Mouse (Mus musculus): ENCODE results near the gene Gstm7. TPM values are rescaled to one million over a fixed set of nuclear protein-coding genes. Genes with fewer than 3 reads are reported as not detected.

Gene Gstm7
- total and polyA plus RNA-seq, 3 experiments = not detected

DNA sequence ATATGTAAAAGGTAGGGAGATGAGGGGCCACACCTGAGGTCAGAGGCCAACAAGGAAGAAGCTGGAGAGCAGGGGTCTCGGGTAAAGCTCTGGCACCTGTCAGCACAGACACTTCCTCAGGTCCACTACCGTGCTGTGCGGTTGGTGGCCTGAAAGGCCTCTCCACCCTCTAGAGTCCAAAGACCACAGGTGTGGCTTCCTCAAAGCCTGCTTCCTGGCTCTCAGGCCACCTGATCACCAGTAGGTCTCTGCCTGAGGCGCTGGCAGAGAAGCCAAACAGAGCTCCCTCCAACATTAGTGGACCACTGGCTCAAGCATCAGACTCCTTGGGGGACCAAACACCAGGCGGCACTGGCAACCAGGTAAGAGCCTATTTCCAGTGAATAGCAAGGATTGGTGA, 54.6 kb downstream of the Gstm7 start, which contains the start of gene Eps8l3:
Gene Eps8l3 (plus strand): TSS at position 225 of the 400 bp plus-strand sequence.
- Histone ChIP-seq H3K27ac (ENCODE audit: insufficient read depth, low read depth) (no peak within 1 kb of the TSS), H3K4me3 (replicated peaks in 1 of 3; ENCODE audit: low read depth in 2 of 3, low read length in 2 of 3, poor library complexity in 1 of 3) (no peak within 1 kb of the TSS), H3K4me2 (ENCODE audit: insufficient read depth, low read depth, poor library complexity, severe bottlenecking) (no peak within 1 kb of the TSS), H3K27me3 (replicated peaks) (peaks cover 7% of the 10 kb centered on the region), H3K9me3 (replicated peaks; ENCODE audit: low read length) (no peaks in the 10 kb centered on the region), H3K4me1 (ENCODE audit: control insufficient read depth in 1 of 2, insufficient read depth in 2 of 2) (peaks cover 0 to 18% of the 10 kb centered on the region in 2 experiments; a peak in 2 of 4 replicates), H3K9ac (ENCODE audit: insufficient read depth, low read depth) (no peak within 1 kb of the TSS), H3K36me3 (replicated peaks in 1 of 2; ENCODE audit: control insufficient read depth in 1 of 2, insufficient read depth in 1 of 2, low read length in 1 of 2) (no peaks in the 10 kb centered on the region), H3K79me2 (replicated peaks; ENCODE audit: control insufficient read depth, extremely low read depth, insufficient read depth, poor library complexity, severe bottlenecking) (no peaks in the 10 kb centered on the region)
- TF ChIP-seq MYC (IDR thresholded peaks at IDR 0.05; ENCODE audit: low read depth, low read length) (no peak), POLR2A (IDR thresholded peaks at IDR 0.05; ENCODE audit: low read depth, low read length) (no peak), HCFC1 (IDR thresholded peaks at IDR 0.05; ENCODE audit: low read depth, low read length) (no peak), NELFE (IDR thresholded peaks at IDR 0.05; ENCODE audit: low read depth, low read length) (no peak), CHD1 (IDR thresholded peaks at IDR 0.05; ENCODE audit: low read depth, low read length) (no peak), KAT2A (IDR thresholded peaks at IDR 0.05; ENCODE audit: insufficient replicate concordance, low read length) (no peak), POLR2AphosphoS2 (IDR thresholded peaks at IDR 0.05; ENCODE audit: low read depth, low read length) (no peak), ELF1 (IDR thresholded peaks at IDR 0.05; ENCODE audit: low read depth, low read length) (no peak), CHD2 (IDR thresholded peaks at IDR 0.05; ENCODE audit: low read length) (no peak)
- in situ Hi-C loops (cut with MboI; ENCODE audit: low pct_ligation_motif_present, low pct_unique_long_range_greater_than_20kb, low sequenced_read_pairs) = no loop called here
- dilution Hi-C loops (cut with MboI; ENCODE audit: extremely low pct_ligation_motif_present, extremely low pct_unique_long_range_greater_than_20kb, low sequenced_read_pairs) = no loop called here
- no peak for DNase-seq (ENCODE audit: extremely low read depth)

Other genes with a start within 250 kb of the Gstm7 start
- 27.3 and 31.3 TPM in 2 replicates for gene Ahcyl1, start 235.3 kb downstream of the Gstm7 start, total RNA-seq (2012; rRNA removed)
- gene Ahcyl1, start 235.3 kb downstream of the Gstm7 start, total RNA-seq (2014; rRNA removed) = 22.7 and 32.5 TPM in 2 replicates
- gene Ahcyl1, start 235.3 kb downstream of the Gstm7 start, polyA plus RNA-seq (2012; ENCODE audit: insufficient read length, low read depth) = 83.4 and 86.4 TPM in 2 replicates
- gene Csf1, start 171.3 kb downstream of the Gstm7 start, total RNA-seq (2012; rRNA removed) = 2.5 and 3.4 TPM in 2 replicates
- 2.9 and 3.4 TPM in 2 replicates for gene Csf1, start 171.3 kb downstream of the Gstm7 start, total RNA-seq (2014; rRNA removed)
- 15.0 and 17.4 TPM in 2 replicates for gene Csf1, start 171.3 kb downstream of the Gstm7 start, polyA plus RNA-seq (2012; ENCODE audit: insufficient read length, low read depth)
- not detected in 2 replicates for gene Eps8l3, start 54.6 kb downstream of the Gstm7 start, total RNA-seq (2012; rRNA removed)
- gene Eps8l3, start 54.6 kb downstream of the Gstm7 start, total RNA-seq (2014; rRNA removed) = not detected in 2 replicates
- not detected in 2 replicates for gene Eps8l3, start 54.6 kb downstream of the Gstm7 start, polyA plus RNA-seq (2012; ENCODE audit: insufficient read length, low read depth)
- 3.3 and 4.9 TPM in 2 replicates for gene Gstm5, start 36.0 kb downstream of the Gstm7 start, total RNA-seq (2012; rRNA removed)
- gene Gstm5, start 36.0 kb downstream of the Gstm7 start, total RNA-seq (2014; rRNA removed) = 2.2 and 4.2 TPM in 2 replicates
- 4.2 and 5.2 TPM in 2 replicates for gene Gstm5, start 36.0 kb downstream of the Gstm7 start, polyA plus RNA-seq (2012; ENCODE audit: insufficient read length, low read depth)
- gene Gstm6, start 11.9 kb upstream of the Gstm7 start, total RNA-seq (2012; rRNA removed) = 0.17 TPM in 1 of 2 replicates, not detected in the other
- 0.35 TPM in 1 of 2 replicates, not detected in the other for gene Gstm6, start 11.9 kb upstream of the Gstm7 start, total RNA-seq (2014; rRNA removed)
- 0.44 TPM in 1 of 2 replicates, not detected in the other for gene Gstm6, start 11.9 kb upstream of the Gstm7 start, polyA plus RNA-seq (2012; ENCODE audit: insufficient read length, low read depth)
- gene Gstm3, start 37.5 kb upstream of the Gstm7 start, total RNA-seq (2012; rRNA removed) = not detected in 2 replicates
- not detected in 2 replicates for gene Gstm3, start 37.5 kb upstream of the Gstm7 start, total RNA-seq (2014; rRNA removed)
- not detected in 2 replicates for gene Gstm3, start 37.5 kb upstream of the Gstm7 start, polyA plus RNA-seq (2012; ENCODE audit: insufficient read length, low read depth)
- gene Gstm2, start 54.6 kb upstream of the Gstm7 start, total RNA-seq (2012; rRNA removed) = 0.13 TPM in 2 replicates
- not detected in 2 replicates for gene Gstm2, start 54.6 kb upstream of the Gstm7 start, total RNA-seq (2014; rRNA removed)
- gene Gstm2, start 54.6 kb upstream of the Gstm7 start, polyA plus RNA-seq (2012; ENCODE audit: insufficient read length, low read depth) = 0.49 and 0.53 TPM in 2 replicates
- 0.25 TPM in 1 of 2 replicates, not detected in the other for gene Gstm1, start 86.2 kb upstream of the Gstm7 start, total RNA-seq (2012; rRNA removed)
- 0.24 and 0.35 TPM in 2 replicates for gene Gstm1, start 86.2 kb upstream of the Gstm7 start, total RNA-seq (2014; rRNA removed)
- 5.4 and 8.8 TPM in 2 replicates for gene Gstm1, start 86.2 kb upstream of the Gstm7 start, polyA plus RNA-seq (2012; ENCODE audit: insufficient read length, low read depth)
- gene Gstm4, start 113.1 kb upstream of the Gstm7 start, total RNA-seq (2012; rRNA removed) = 4.5 and 7.0 TPM in 2 replicates
- gene Gstm4, start 113.1 kb upstream of the Gstm7 start, total RNA-seq (2014; rRNA removed) = 2.0 and 2.9 TPM in 2 replicates
- 19.1 and 22.1 TPM in 2 replicates for gene Gstm4, start 113.1 kb upstream of the Gstm7 start, polyA plus RNA-seq (2012; ENCODE audit: insufficient read length, low read depth)
- 55.8 and 60.5 TPM in 2 replicates for gene Ampd2, start 154.8 kb upstream of the Gstm7 start, total RNA-seq (2012; rRNA removed)
- 28.3 and 28.6 TPM in 2 replicates for gene Ampd2, start 154.8 kb upstream of the Gstm7 start, total RNA-seq (2014; rRNA removed)
- gene Ampd2, start 154.8 kb upstream of the Gstm7 start, polyA plus RNA-seq (2012; ENCODE audit: insufficient read length, low read depth) = 82.5 and 85.9 TPM in 2 replicates
- 15.5 and 17.5 TPM in 2 replicates for gene Gnat2, start 161.0 kb upstream of the Gstm7 start, total RNA-seq (2012; rRNA removed)
- gene Gnat2, start 161.0 kb upstream of the Gstm7 start, total RNA-seq (2014; rRNA removed) = 10.1 and 11.2 TPM in 2 replicates
- gene Gnat2, start 161.0 kb upstream of the Gstm7 start, polyA plus RNA-seq (2012; ENCODE audit: insufficient read length, low read depth) = 13.3 and 14.8 TPM in 2 replicates
- gene Gnai3, start 214.3 kb upstream of the Gstm7 start, total RNA-seq (2012; rRNA removed) = 54.1 and 59.8 TPM in 2 replicates
- gene Gnai3, start 214.3 kb upstream of the Gstm7 start, total RNA-seq (2014; rRNA removed) = 145 and 159 TPM in 2 replicates
- gene Gnai3, start 214.3 kb upstream of the Gstm7 start, polyA plus RNA-seq (2012; ENCODE audit: insufficient read length, low read depth) = 78.7 and 82.4 TPM in 2 replicates
- 0.04 TPM in 1 of 2 replicates, not detected in the other for gene Gpr61, start 223.1 kb upstream of the Gstm7 start, total RNA-seq (2012; rRNA removed)
- not detected in 2 replicates for gene Gpr61, start 223.1 kb upstream of the Gstm7 start, total RNA-seq (2014; rRNA removed)
- gene Gpr61, start 223.1 kb upstream of the Gstm7 start, polyA plus RNA-seq (2012; ENCODE audit: insufficient read length, low read depth) = 0.27 and 0.33 TPM in 2 replicates